Mouse (Mus musculus) forebrain, embryonic 16.5 days (tissue): ENCODE measurements around the gene Gm266. TPM values are rescaled to one million over a fixed set of nuclear protein-coding genes. Genes with fewer than 3 reads are reported as not detected.

ENCODE experiments used
- ATAC-seq: fragments of 200-750 bp; cut with Nextera tagmentation; 2 replicates; pipeline ENCODE4 v1.8.0; 2017; ENCODE audit warnings: mild to moderate bottlenecking, moderate library complexity
- H3K27ac ChIP-seq: fragments of 300-500 bp; sonication (generic); 2 replicates; pipeline ENCODE4 v1.5.1; 2014; ENCODE audit warnings: low read length, control low read depth
- H3K27me3 ChIP-seq: fragments of 300-500 bp; sonication (generic); replicated peaks from 2 replicates; pipeline ENCODE4 v1.6.1; 2014; ENCODE audit warnings: low read length; ENCODE audit not compliant: control insufficient read depth, insufficient read depth
- H3K36me3 ChIP-seq: fragments of 300-500 bp; sonication (generic); 2 replicates; pipeline ENCODE4 v1.6.1; 2014; ENCODE audit not compliant: control insufficient read depth, insufficient read depth
- H3K4me1 ChIP-seq: fragments of 300-500 bp; sonication (generic); replicated peaks from 2 replicates; pipeline ENCODE4 v1.6.1; 2014; ENCODE audit warnings: low read length; ENCODE audit not compliant: control insufficient read depth, insufficient read depth
- H3K4me2 ChIP-seq: fragments of 300-500 bp; sonication (generic); 2 replicates; pipeline ENCODE4 v1.6.1; 2014; ENCODE audit warnings: mild to moderate bottlenecking, low read length, control low read depth
- H3K4me3 ChIP-seq: fragments of 300-500 bp; sonication (generic); replicated peaks from 2 replicates; pipeline ENCODE4 v1.5.1; 2014; ENCODE audit warnings: mild to moderate bottlenecking, low read length, control low read depth
- H3K9ac ChIP-seq: fragments of 300-500 bp; sonication (generic); replicated peaks from 2 replicates; pipeline ENCODE4 v1.6.1; 2014; ENCODE audit warnings: low read depth, low read length, control low read depth
- H3K9me3 ChIP-seq: fragments of 300-500 bp; sonication (generic); 2 replicates; pipeline ENCODE4 v1.6.1; 2016; ENCODE audit warnings: low read length; ENCODE audit not compliant: control insufficient read depth
- WGBS: fragments of 180-500 bp; shearing (Covaris S2); extraction: QIAGEN DNeasy Blood & Tissue Kit; methylation state at CpG from one replicate; pipeline ENCODE4 v1.1.7; 2014; 5-methylcytosine and 5-hydroxymethylcytosine counted together
- polyA plus RNA-seq: library from polyadenylated mRNA; unstranded; fragments of >200 nt; fragmentation: Nextera tagmentation; extraction: Ambion mirVana; gene quantifications from 2 replicates; pipeline ENCODE4 v1.2.1, GENCODE M21; 2015

Gm266 gene
- polyA plus RNA-seq, 1 experiment from 2014 or later: 0.23 TPM

GRCm38 (mm10) chr12:111436640-111437039, 49.0 kb downstream of the Gm266 start:
- no peaks in the 10 kb centered on the region for H3K36me3 ChIP-seq
- no peak for ATAC-seq
- H3K9ac ChIP-seq: no peak overlapping the region
- H3K4me2 ChIP-seq: no peak overlapping the region
- H3K9me3 ChIP-seq: no peaks in the 10 kb centered on the region
- H3K27me3 ChIP-seq: peaks cover 16% of the 10 kb centered on the region
- H3K4me3 ChIP-seq: no peak overlapping the region
- H3K27ac ChIP-seq: no peak overlapping the region
- WGBS: 76% methylated on average over 8 of the region's 8 CpGs
- no peaks in the 10 kb centered on the region for H3K4me1 ChIP-seq

- WGBS: 87% methylated on average over 3 of the region's 3 CpGs
- Histone ChIP-seq H3K4me1 (no peaks in the 10 kb centered on the region), H3K9me3 (no peaks in the 10 kb centered on the region), H3K4me3 (no peak overlapping the region), H3K27me3 (peaks cover 15% of the 10 kb centered on the region), H3K27ac (no peak overlapping the region), H3K9ac (no peak overlapping the region), H3K4me2 (no peak overlapping the region), H3K36me3 (no peaks in the 10 kb centered on the region)
- ATAC-seq: no peak
These were observed 49.5 kb downstream of the Gm266 start for GRCm38 (mm10) chr12:111436170-111436569.

GRCm38 (mm10) chr12:111434745-111435327, 50.8 kb downstream of the Gm266 start:
- H3K9ac ChIP-seq: no peak overlapping the region
- no peak overlapping the region for H3K4me2 ChIP-seq
- H3K4me1 ChIP-seq: peaks cover 4% of the 10 kb centered on the region
- no peaks in the 10 kb centered on the region for H3K36me3 ChIP-seq
- no peak for ATAC-seq
- H3K27me3 ChIP-seq: peaks cover 20% of the 10 kb centered on the region
- no peak overlapping the region for H3K4me3 ChIP-seq
- H3K27ac ChIP-seq: peak overlapping the region; percentile 51; the same call in 1 of the 2 replicates
- no peaks in the 10 kb centered on the region for H3K9me3 ChIP-seq
- WGBS: 52% methylated on average over 8 of the region's 8 CpGs

Other genes with a start within 250 kb of the Gm266 start
- 6.8 and 8.2 TPM in 2 replicates for gene Amn, start 214.7 kb downstream of the Gm266 start, polyA plus RNA-seq
- gene Cdc42bpb, start 108.1 kb downstream of the Gm266 start, polyA plus RNA-seq: 33.6 and 39.9 TPM in 2 replicates
- 1.3 and 4.5 TPM in 2 replicates for gene Lbhd2, start 79.0 kb downstream of the Gm266 start, polyA plus RNA-seq
- 1.9 and 2.5 TPM in 2 replicates for gene Exoc3l4, start 68.8 kb downstream of the Gm266 start, polyA plus RNA-seq
- gene Tnfaip2, start 43.4 kb downstream of the Gm266 start, polyA plus RNA-seq: 0.63 and 0.84 TPM in 2 replicates
- gene Eif5, start 52.2 kb upstream of the Gm266 start, polyA plus RNA-seq: 549 and 607 TPM in 2 replicates
- gene Mark3, start 88.7 kb upstream of the Gm266 start, polyA plus RNA-seq: 45.0 and 49.2 TPM in 2 replicates
- 1,407 and 1,413 TPM in 2 replicates for gene Ckb, start 186.5 kb upstream of the Gm266 start, polyA plus RNA-seq
- 9.8 and 12.6 TPM in 2 replicates for gene Trmt61a, start 192.3 kb upstream of the Gm266 start, polyA plus RNA-seq
- 70.8 and 71.5 TPM in 2 replicates for gene Bag5, start 227.4 kb upstream of the Gm266 start, polyA plus RNA-seq
- 47.2 and 48.3 TPM in 2 replicates for gene Apopt1, start 227.4 kb upstream of the Gm266 start, polyA plus RNA-seq